Mouse (Mus musculus): ENCODE measurements around the gene Srsf12. TPM values are rescaled to one million over a fixed set of nuclear protein-coding genes. Genes with fewer than 3 reads are reported as not detected.

The Srsf12 gene
- total RNA-seq, 1 experiment from 2014 or later: not detected

DNA sequence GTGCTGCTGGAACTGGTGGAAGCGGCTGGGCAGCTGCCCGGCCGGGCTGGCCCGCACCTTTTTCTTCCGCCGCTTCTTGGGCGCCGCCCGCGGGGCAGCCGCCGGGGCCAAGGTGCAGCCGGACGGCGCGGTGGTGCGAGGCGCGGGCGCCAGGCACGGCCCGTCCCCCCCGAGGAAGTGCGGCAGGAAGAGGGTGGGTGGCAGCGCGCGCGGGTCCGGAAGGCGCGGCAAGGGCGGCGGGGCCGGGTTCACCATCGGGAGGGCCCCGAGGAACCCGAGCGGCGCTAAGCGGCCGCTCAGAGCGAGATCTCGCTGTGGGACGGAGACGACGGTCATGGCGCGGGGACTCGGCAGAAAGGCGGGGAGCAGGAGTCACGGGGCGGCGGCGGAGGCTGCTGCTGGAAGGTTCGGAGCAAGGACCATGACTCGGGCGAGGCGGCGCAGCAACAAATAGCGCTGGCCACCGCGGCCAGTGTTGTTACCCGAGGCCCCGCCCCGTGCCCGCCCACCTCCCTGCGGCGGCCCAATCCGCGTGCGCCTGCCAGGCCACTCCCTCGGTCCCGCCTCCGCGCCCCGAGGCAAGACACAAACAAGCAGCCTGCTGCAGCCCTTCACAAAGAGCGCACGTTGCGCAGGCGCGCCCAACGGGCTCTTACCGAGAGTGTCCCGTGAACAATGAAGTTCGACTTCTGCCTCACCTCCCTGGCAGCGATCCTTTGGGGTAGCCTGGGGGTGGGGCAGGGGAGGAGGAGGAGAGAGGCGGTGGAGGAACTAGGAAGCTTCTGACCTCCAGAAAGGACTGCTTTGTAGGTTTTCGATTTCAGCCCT is 39.5 kb downstream of the Srsf12 start:
- peak; percentile 68 for ATAC-seq (replicated peaks; ENCODE audit: low read depth, poor library complexity, severe bottlenecking)

GRCm38 (mm10) chr4:33248915-33249314 is 40.1 kb downstream of the Srsf12 start:
- ATAC-seq (replicated peaks; ENCODE audit: low read depth, poor library complexity, severe bottlenecking): no peak

DNA sequence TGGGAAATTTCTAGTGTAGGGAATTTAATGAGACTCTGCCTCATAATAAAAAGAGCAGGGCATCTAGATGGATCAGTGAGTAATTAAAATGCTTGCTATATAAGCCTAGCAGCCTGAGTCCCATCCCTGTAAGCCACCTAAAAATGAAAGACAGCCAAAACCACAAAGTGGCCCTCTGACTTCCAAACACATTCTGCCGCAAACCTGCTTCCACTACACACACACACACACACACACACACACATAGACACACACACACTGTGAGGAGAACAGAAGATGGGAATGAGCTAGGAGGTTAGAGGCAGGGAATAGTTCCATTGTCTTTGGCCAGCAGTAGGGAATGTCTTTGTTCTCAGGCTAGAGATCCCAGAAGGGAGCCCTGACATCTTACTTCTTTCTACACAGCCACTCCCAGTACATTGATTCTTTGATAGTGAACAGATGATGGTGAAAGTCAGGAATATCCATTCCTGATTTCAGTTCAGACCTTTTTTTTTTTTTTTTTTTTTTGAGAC is 41.0 kb downstream of the Srsf12 start:
- ATAC-seq (replicated peaks; ENCODE audit: low read depth, poor library complexity, severe bottlenecking): no peak

DNA sequence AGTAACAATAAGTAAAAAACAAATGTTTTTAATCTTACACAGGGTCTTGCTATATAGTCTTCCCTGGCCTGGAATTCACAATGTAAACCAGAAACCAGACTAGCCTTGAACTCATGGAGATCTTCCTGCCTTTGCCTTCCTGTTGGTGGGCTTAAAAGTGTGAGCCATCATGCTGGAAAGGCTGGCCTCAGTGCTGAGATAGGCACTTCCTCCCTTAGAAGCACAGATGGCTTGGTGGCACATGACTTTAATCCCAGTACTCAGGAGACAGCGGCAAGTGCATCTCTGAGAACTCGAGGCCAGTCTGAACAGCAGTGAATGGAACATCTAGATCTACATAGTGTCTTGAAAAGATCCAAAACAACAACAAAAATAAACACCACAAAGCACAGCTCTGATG is 42.1 kb downstream of the Srsf12 start:
- ATAC-seq (replicated peaks; ENCODE audit: low read depth, poor library complexity, severe bottlenecking): no peak

GRCm38 (mm10) chr4:33254706-33255105 is 45.9 kb downstream of the Srsf12 start:
- ATAC-seq (replicated peaks; ENCODE audit: low read depth, poor library complexity, severe bottlenecking): no peak

DNA sequence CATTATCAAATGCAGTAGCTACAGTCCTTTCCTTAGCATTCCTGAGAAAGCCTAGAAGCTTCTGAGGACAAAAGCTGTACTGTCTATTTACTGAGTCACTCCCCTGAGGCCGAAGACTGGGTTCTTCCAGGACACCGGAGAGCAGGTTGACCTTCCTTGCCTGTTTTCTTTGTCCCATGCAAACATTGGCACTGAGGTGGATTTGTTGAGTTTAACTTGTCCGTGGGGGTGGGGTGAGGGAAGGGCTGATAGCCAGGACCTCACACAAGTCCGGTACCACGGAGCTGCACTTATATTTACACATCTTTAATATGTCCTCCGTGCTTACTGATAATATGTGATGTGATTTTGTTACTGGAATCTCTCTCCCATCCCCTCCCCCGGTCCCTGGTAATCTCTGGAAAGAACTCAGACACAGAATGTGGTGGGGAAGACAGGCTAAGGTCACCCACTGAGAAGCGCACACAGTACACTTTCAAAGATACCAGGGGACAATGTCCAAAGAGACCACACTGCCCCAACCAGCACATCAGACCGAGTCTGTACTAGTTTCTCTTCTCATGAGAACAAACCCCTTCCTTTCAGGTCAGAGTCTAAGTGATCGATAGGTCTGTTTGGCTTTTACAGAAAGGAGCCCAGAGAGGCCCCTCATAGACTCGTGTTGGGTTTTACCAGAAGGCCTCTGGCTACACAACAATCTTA is 48.6 kb downstream of the Srsf12 start:
- ATAC-seq (replicated peaks; ENCODE audit: low read depth, poor library complexity, severe bottlenecking): no peak

GRCm38 (mm10) chr4:33260311-33260710 is 51.5 kb downstream of the Srsf12 start:
- no peak for ATAC-seq (replicated peaks; ENCODE audit: low read depth, poor library complexity, severe bottlenecking)

- peak; percentile 90 for ATAC-seq (replicated peaks; ENCODE audit: low read depth, poor library complexity, severe bottlenecking)
These were observed 52.5 kb downstream of the Srsf12 start for GRCm38 (mm10) chr4:33261311-33261753.

DNA sequence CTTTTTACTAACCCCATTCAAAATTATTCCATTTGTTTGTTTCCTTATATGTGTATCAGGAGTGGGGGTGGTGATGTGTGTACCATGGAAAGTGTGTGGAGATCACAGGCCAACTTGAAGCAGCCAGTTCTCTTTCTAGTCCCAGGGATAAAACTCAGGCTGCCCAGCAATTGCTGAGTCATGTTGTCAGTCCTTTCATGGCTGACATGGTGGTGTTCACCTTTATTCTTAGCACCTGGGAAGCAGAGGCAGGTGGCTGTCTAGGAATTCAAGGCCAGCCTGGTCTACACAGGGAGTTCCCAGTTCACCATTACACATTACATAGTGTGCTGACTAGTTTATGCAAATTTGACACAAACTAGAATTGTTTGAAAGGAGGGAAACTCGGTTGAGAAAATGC is 54.1 kb downstream of the Srsf12 start:
- ATAC-seq (replicated peaks; ENCODE audit: low read depth, poor library complexity, severe bottlenecking): no peak

GRCm38 (mm10) chr4:33264979-33265726 is 56.4 kb downstream of the Srsf12 start:
- ATAC-seq (replicated peaks; ENCODE audit: low read depth, poor library complexity, severe bottlenecking): peak; percentile 70

GRCm38 (mm10) chr4:33270386-33271314 is 61.9 kb downstream of the Srsf12 start:
- ATAC-seq (replicated peaks; ENCODE audit: low read depth, poor library complexity, severe bottlenecking): no peak

- no peak for ATAC-seq (replicated peaks; ENCODE audit: low read depth, poor library complexity, severe bottlenecking)
These were observed 64.6 kb downstream of the Srsf12 start for GRCm38 (mm10) chr4:33273437-33273836.

- ATAC-seq (replicated peaks; ENCODE audit: low read depth, poor library complexity, severe bottlenecking): no peak
These were observed 73.3 kb downstream of the Srsf12 start for GRCm38 (mm10) chr4:33281891-33282685.

Other genes with a start within 250 kb of the Srsf12 start
- 0.18 TPM in 1 of 2 replicates, not detected in the other for gene Rragd, start 226.0 kb upstream of the Srsf12 start, total RNA-seq (2017)
- gene Ube2j1, start 177.6 kb upstream of the Srsf12 start, total RNA-seq (2017): 42.0 and 53.7 TPM in 2 replicates
- not detected in 2 replicates for gene Gabrr2, start 146.0 kb upstream of the Srsf12 start, total RNA-seq (2017)
- not detected in 2 replicates for gene Gabrr1, start 76.5 kb upstream of the Srsf12 start, total RNA-seq (2017)
- gene Pm20d2, start 19.3 kb upstream of the Srsf12 start, total RNA-seq (2017): 1.4 and 1.6 TPM in 2 replicates
- gene Pnrc1, start 81.2 kb downstream of the Srsf12 start, total RNA-seq (2017): 220 and 223 TPM in 2 replicates
- gene Rngtt, start 101.3 kb downstream of the Srsf12 start, total RNA-seq (2017): 29.5 and 46.5 TPM in 2 replicates

Data from common myeloid progenitor, adult 5-6 weeks (primary cell).